Mouse (Mus musculus) kidney, embryonic 14.5 days (tissue): ENCODE results near the gene Gm17542. TPM values are rescaled to one million over a fixed set of nuclear protein-coding genes. Genes with fewer than 3 reads are reported as not detected.
A peak's percentile ranks its signal among the peaks of the same experiment; 100 is the strongest.
"Not testable (repeated sequence)": the region's sequence is repeated elsewhere in the genome, so short reads cannot be mapped to it uniquely, and the experiment has no call there.

Experiments
- ATAC-seq: fragments of 200-750 bp; cut with Nextera tagmentation; 2 replicates; pipeline ENCODE4 v1.8.0; 2017; ENCODE audit warnings: moderate number of reproducible peaks, mild to moderate bottlenecking, moderate TSS enrichment, moderate library complexity; ENCODE audit not compliant: low FRiP score, low TSS enrichment
- H3K27ac ChIP-seq: fragments of 300-500 bp; sonication (generic); 2 replicates; pipeline ENCODE4 v1.5.1; 2014; ENCODE audit warnings: low read depth, mild to moderate bottlenecking, low read length, moderate library complexity, mixed read lengths
- H3K27me3 ChIP-seq: fragments of 300-500 bp; sonication (generic); 2 replicates; pipeline ENCODE4 v1.6.1; 2014; ENCODE audit warnings: mild to moderate bottlenecking, low read length; ENCODE audit not compliant: control insufficient read depth, insufficient read depth
- H3K36me3 ChIP-seq: fragments of 300-500 bp; sonication (generic); 2 replicates; pipeline ENCODE4 v1.6.1; 2014; ENCODE audit warnings: low read length, mixed read lengths; ENCODE audit not compliant: control insufficient read depth, insufficient read depth
- H3K4me1 ChIP-seq: fragments of 300-500 bp; sonication (generic); 2 replicates; pipeline ENCODE4 v1.6.1; 2014; ENCODE audit warnings: low read length, mixed read lengths; ENCODE audit not compliant: control insufficient read depth, insufficient read depth
- H3K4me2 ChIP-seq: fragments of 300-500 bp; sonication (generic); replicated peaks from 2 replicates; pipeline ENCODE4 v1.6.1; 2014; ENCODE audit warnings: low read depth, mild to moderate bottlenecking, low read length
- H3K4me3 ChIP-seq: fragments of 300-500 bp; sonication (generic); 2 replicates; pipeline ENCODE4 v1.5.1; 2014; ENCODE audit warnings: mild to moderate bottlenecking, low read length
- H3K9ac ChIP-seq: fragments of 300-500 bp; sonication (generic); 2 replicates; pipeline ENCODE4 v1.6.1; 2014; ENCODE audit warnings: low read depth, mild to moderate bottlenecking, low read length, moderate library complexity
- H3K9me3 ChIP-seq: fragments of 300-500 bp; sonication (generic); 2 replicates; pipeline ENCODE4 v1.6.1; 2016; ENCODE audit warnings: low read length; ENCODE audit not compliant: control insufficient read depth
- WGBS: fragments of 180-500 bp; shearing (Covaris S2); extraction: QIAGEN DNeasy Blood & Tissue Kit; methylation state at CpG from one replicate; pipeline ENCODE4 v1.1.7; 2014; 5-methylcytosine and 5-hydroxymethylcytosine counted together
- polyA plus RNA-seq: library from polyadenylated mRNA; unstranded; fragments of >200 nt; fragmentation: Nextera tagmentation; extraction: Ambion mirVana; gene quantifications from 2 replicates; pipeline ENCODE4 v1.2.1, GENCODE M21; 2014

The Gm17542 gene
- polyA plus RNA-seq, result not detected in 2 replicates

GRCm38 (mm10) chr10:58718110-58718509, at the start of gene Gm17542:
Gene Gm17542, minus strand, starts transcription at chr10:58718210.
- H3K9me3 ChIP-seq, ATAC-seq, H3K9ac ChIP-seq: not testable (repeated sequence)

GRCm38 (mm10) chr10:58739779-58740178, 21.8 kb upstream of the Gm17542 start:
- Histone ChIP-seq H3K27me3 (no peaks in the 10 kb centered on the region), H3K36me3 (no peaks in the 10 kb centered on the region), H3K4me1 (no peaks in the 10 kb centered on the region), H3K4me2 (no peak overlapping the region), H3K27ac (no peak overlapping the region), H3K9ac (no peak overlapping the region), H3K9me3 (no peaks in the 10 kb centered on the region), H3K4me3 (no peak overlapping the region)
- ATAC-seq, result no peak

More at GRCm38 (mm10) chr10:58718110-58718509, at the start of gene Gm17542:
- H3K27ac ChIP-seq, H3K4me1 ChIP-seq, H3K4me2 ChIP-seq, H3K4me3 ChIP-seq, H3K36me3 ChIP-seq, H3K27me3 ChIP-seq: not testable (repeated sequence)

- no peak overlapping the region for H3K27ac ChIP-seq
- no peaks in the 10 kb centered on the region for H3K9me3 ChIP-seq
- H3K36me3 ChIP-seq, result no peaks in the 10 kb centered on the region
- no peaks in the 10 kb centered on the region for H3K27me3 ChIP-seq
- H3K4me2 ChIP-seq, result no peak overlapping the region
- H3K9ac ChIP-seq, result no peak overlapping the region
- no peaks in the 10 kb centered on the region for H3K4me1 ChIP-seq
- no peak overlapping the region for H3K4me3 ChIP-seq
- no peak for ATAC-seq
- WGBS, result 85% methylated on average over 7 of the region's 7 CpGs
Observed at GRCm38 (mm10) chr10:58738152-58738551, 20.1 kb upstream of the Gm17542 start.

GRCm38 (mm10) chr10:58714789-58715148, 3.2 kb downstream of the Gm17542 start:
- H3K27ac ChIP-seq, result peak overlapping the region; percentile 27; the same call in 1 of the 2 replicates

GRCm38 (mm10) chr10:58713855-58714788, 3.9 kb downstream of the Gm17542 start:
- Histone ChIP-seq H3K4me3 (peak overlapping the region; percentile 22), H3K27ac (peak overlapping the region; percentile 27; the same call in 1 of the 2 replicates), H3K4me2 (peak overlapping the region; percentile 50), H3K4me1 (peaks cover 6% of the 10 kb centered on the region), H3K9ac (peak overlapping the region; percentile 46; the same call in 1 of the 2 replicates), H3K36me3 (no peaks in the 10 kb centered on the region), H3K27me3 (no peaks in the 10 kb centered on the region), H3K9me3 (no peaks in the 10 kb centered on the region)
- WGBS, result 11% methylated on average over 24 of the region's 24 CpGs
- ATAC-seq, result peak; percentile 89

More at GRCm38 (mm10) chr10:58714789-58715148, 3.2 kb downstream of the Gm17542 start:
- WGBS, result 38% methylated on average over 3 of the region's 3 CpGs
- Histone ChIP-seq H3K9ac (no peak overlapping the region), H3K4me2 (peak overlapping the region; percentile 50), H3K4me1 (peaks cover 6% of the 10 kb centered on the region), H3K27me3 (no peaks in the 10 kb centered on the region), H3K9me3 (no peaks in the 10 kb centered on the region), H3K4me3 (peak overlapping the region; percentile 22; the same call in 1 of the 2 replicates), H3K36me3 (no peaks in the 10 kb centered on the region)
- ATAC-seq, result peak; percentile 44

GRCm38 (mm10) chr10:58713225-58713624, 4.8 kb downstream of the Gm17542 start:
- 95% methylated on average over 7 of the region's 7 CpGs for WGBS
- H3K4me2 ChIP-seq, result no peak overlapping the region
- no peak overlapping the region for H3K27ac ChIP-seq
- ATAC-seq, result 0 out of 2 replicates have a peak, but pooled peaks have one; percentile 36
- no peaks in the 10 kb centered on the region for H3K27me3 ChIP-seq
- no peaks in the 10 kb centered on the region for H3K36me3 ChIP-seq
- no peak overlapping the region for H3K4me3 ChIP-seq
- H3K9ac ChIP-seq, result no peak overlapping the region
- H3K9me3 ChIP-seq, result no peaks in the 10 kb centered on the region
- peaks cover 6% of the 10 kb centered on the region for H3K4me1 ChIP-seq

GRCm38 (mm10) chr10:58709021-58709420, 9.0 kb downstream of the Gm17542 start:
- H3K4me1 ChIP-seq, result peaks cover 4% of the 10 kb centered on the region
- H3K4me2 ChIP-seq, result no peak overlapping the region
- no peaks in the 10 kb centered on the region for H3K36me3 ChIP-seq
- H3K27ac ChIP-seq, result no peak overlapping the region
- no peak for ATAC-seq
- no peak overlapping the region for H3K9ac ChIP-seq
- WGBS, result 89% methylated on average over 4 of the region's 4 CpGs
- H3K27me3 ChIP-seq, result no peaks in the 10 kb centered on the region
- H3K4me3 ChIP-seq, result no peak overlapping the region
- H3K9me3 ChIP-seq, result no peaks in the 10 kb centered on the region

GRCm38 (mm10) chr10:58700578-58700977, 17.4 kb downstream of the Gm17542 start:
- no peaks in the 10 kb centered on the region for H3K36me3 ChIP-seq
- no peak overlapping the region for H3K27ac ChIP-seq
- H3K4me2 ChIP-seq, result no peak overlapping the region
- no peak overlapping the region for H3K4me3 ChIP-seq
- H3K9ac ChIP-seq, result no peak overlapping the region
- no peaks in the 10 kb centered on the region for H3K9me3 ChIP-seq
- no peaks in the 10 kb centered on the region for H3K27me3 ChIP-seq
- H3K4me1 ChIP-seq, result no peaks in the 10 kb centered on the region
- ATAC-seq, result no peak
- 46% methylated on average over 6 of the region's 6 CpGs for WGBS

GRCm38 (mm10) chr10:58700160-58700559, 17.9 kb downstream of the Gm17542 start:
- H3K9me3 ChIP-seq, result no peaks in the 10 kb centered on the region
- H3K27ac ChIP-seq, result no peak overlapping the region
- WGBS, result 22% methylated on average over 4 of the region's 4 CpGs
- no peaks in the 10 kb centered on the region for H3K27me3 ChIP-seq
- no peak overlapping the region for H3K9ac ChIP-seq
- H3K36me3 ChIP-seq, result no peaks in the 10 kb centered on the region
- no peak for ATAC-seq
- H3K4me2 ChIP-seq, result no peak overlapping the region
- H3K4me3 ChIP-seq, result no peak overlapping the region
- no peaks in the 10 kb centered on the region for H3K4me1 ChIP-seq
